16 mouse cellular contexts compared by ENCODE assay signal in genomic region chr7:72215563-72216215, GRCm38 (mm10).
DNase-seq lines count a peak whose midpoint lies in the region; ATAC-seq and TF ChIP-seq lines count a peak whose summit lies in the region.
"Had no signal": no experiment of that assay in that cellular context is flagged by ENCODE, and none has a peak within 500 bp of the region (broad histone marks: within the 10 kb centered on the region; RNA-seq: fewer than 3 reads in every experiment).

No protein-coding gene starts in this region.

- H3K4me1 ChIP-seq in kidney, embryonic 14.5 days (ENCODE audit: control insufficient read depth, insufficient read depth, low read length) = peaks cover 8% of the 10 kb centered on the region; the same call in 1 of the 2 replicates
- peaks cover 3% of the 10 kb centered on the region; the same call in 1 of the 2 replicates for H3K4me1 ChIP-seq in lung, embryonic 14.5 days (ENCODE audit: insufficient read depth)
- 0 out of 2 replicates have a peak, but pooled peaks cover 4% of the 10 kb centered on the region for H3K4me1 ChIP-seq in embryonic facial prominence, embryonic 14.5 days (ENCODE audit: control insufficient read depth, insufficient read depth, low read length)
- H3K4me1 ChIP-seq: embryonic facial prominence, embryonic 12.5 days; forebrain, embryonic 10.5 days; heart, embryonic 10.5 days; liver, embryonic 13.5 days had no signal

- DNase-seq in kidney, postnatal 36 days = no peak
- DNase-seq in lung, embryonic 14.5 days = peak; percentile 93
- DNase-seq in lung, adult 18-20 months = no peak
- peak; percentile 59 for DNase-seq in embryonic facial prominence, embryonic 14.5 days (ENCODE audit: low spot score)
- DNase-seq in mesoderm, embryonic 11.5 days (ENCODE audit: low read depth, low spot score) = peak; percentile 69
- DNase-seq in left cerebral cortex, adult 11 months (ENCODE audit: low spot score) = no peak
- DNase-seq in urinary bladder, postnatal 36 days (ENCODE audit: low spot score in 2 of 2) = no peak
- DNase-seq: cerebellum, adult 9-11 months; gastrocnemius, postnatal 25 days; heart, postnatal 14 days; liver, embryonic 13.5 days had no signal

- no peaks in the 10 kb centered on the region for H3K9me3 ChIP-seq in kidney, embryonic 14.5 days (ENCODE audit: control insufficient read depth, low read length)
- H3K9me3 ChIP-seq in lung, embryonic 14.5 days (ENCODE audit: low read depth, low read length) = no peaks in the 10 kb centered on the region
- H3K9me3 ChIP-seq in embryonic facial prominence, embryonic 14.5 days (ENCODE audit: control insufficient read depth, low read length) = no peaks in the 10 kb centered on the region
- H3K9me3 ChIP-seq: embryonic facial prominence, embryonic 12.5 days; forebrain, embryonic 10.5 days; heart, embryonic 10.5 days; liver, embryonic 13.5 days had no signal

- H3K27me3 ChIP-seq in kidney, embryonic 14.5 days (ENCODE audit: control insufficient read depth, insufficient read depth, low read length) = no peaks in the 10 kb centered on the region
- no peaks in the 10 kb centered on the region for H3K27me3 ChIP-seq in lung, embryonic 14.5 days (ENCODE audit: insufficient read depth, low read length)
- H3K27me3 ChIP-seq in embryonic facial prominence, embryonic 14.5 days (replicated peaks; ENCODE audit: control insufficient read depth, insufficient read depth, low read length) = no peaks in the 10 kb centered on the region
- H3K27me3 ChIP-seq: embryonic facial prominence, embryonic 12.5 days; liver, embryonic 13.5 days had no signal

- no peaks in the 10 kb centered on the region for H3K36me3 ChIP-seq in kidney, embryonic 14.5 days (ENCODE audit: control insufficient read depth, insufficient read depth, low read length)
- no peaks in the 10 kb centered on the region for H3K36me3 ChIP-seq in lung, embryonic 14.5 days (ENCODE audit: insufficient read depth)
- H3K36me3 ChIP-seq in embryonic facial prominence, embryonic 14.5 days (ENCODE audit: control insufficient read depth, insufficient read depth, low read length) = no peaks in the 10 kb centered on the region
- H3K36me3 ChIP-seq: embryonic facial prominence, embryonic 12.5 days; forebrain, embryonic 10.5 days; heart, embryonic 10.5 days; liver, embryonic 13.5 days had no signal

- ATAC-seq in kidney, embryonic 14.5 days (ENCODE audit: low FRiP score, low TSS enrichment) = peak; percentile 90
- peak; percentile 97 for ATAC-seq in lung, embryonic 14.5 days (ENCODE audit: insufficient read depth)
- no peak for ATAC-seq in embryonic facial prominence, embryonic 14.5 days (ENCODE audit: low read depth)
- ATAC-seq: hindbrain, embryonic 16.5 days had no signal

- WGBS in kidney, embryonic 14.5 days = 37% methylated on average over 5 of the region's 5 CpGs
- 34% methylated on average over 5 of the region's 5 CpGs for WGBS in lung, embryonic 14.5 days
- WGBS in embryonic facial prominence, embryonic 14.5 days = 45% methylated on average over 5 of the region's 5 CpGs

- H3K27ac ChIP-seq in kidney, embryonic 14.5 days (ENCODE audit: low read depth, low read length) = peak overlapping the region; percentile 73; the same call in 1 of the 2 replicates
- peak overlapping the region; percentile 52; the same call in 1 of the 2 replicates for H3K27ac ChIP-seq in lung, embryonic 14.5 days (ENCODE audit: low read depth)
- H3K27ac ChIP-seq in embryonic facial prominence, embryonic 14.5 days (replicated peaks; ENCODE audit: low read depth, low read length) = no peak overlapping the region
- H3K27ac ChIP-seq: embryonic facial prominence, embryonic 12.5 days; forebrain, embryonic 10.5 days; heart, embryonic 10.5 days; liver, embryonic 13.5 days had no signal

- H3K4me3 ChIP-seq in kidney, embryonic 14.5 days (ENCODE audit: low read length) = no peak overlapping the region
- H3K4me3 ChIP-seq in lung, embryonic 14.5 days (ENCODE audit: low read depth, low read length) = no peak overlapping the region
- H3K4me3 ChIP-seq in embryonic facial prominence, embryonic 14.5 days (ENCODE audit: low read depth, low read length) = no peak overlapping the region
- H3K4me3 ChIP-seq: embryonic facial prominence, embryonic 12.5 days; forebrain, embryonic 10.5 days; heart, embryonic 10.5 days; liver, embryonic 13.5 days had no signal

- TF ChIP-seq CTCF in lung, embryonic 14.5 days (IDR thresholded peaks at IDR 0.05; ENCODE audit: low read depth) = no peak

- H3K9ac ChIP-seq in kidney, embryonic 14.5 days (ENCODE audit: low read depth, low read length) = no peak overlapping the region
- no peak overlapping the region for H3K9ac ChIP-seq in lung, embryonic 14.5 days
- no peak overlapping the region for H3K9ac ChIP-seq in embryonic facial prominence, embryonic 14.5 days (ENCODE audit: low read depth, low read length)
- H3K9ac ChIP-seq: embryonic facial prominence, embryonic 12.5 days; liver, embryonic 13.5 days had no signal

- H3K4me2 ChIP-seq in kidney, embryonic 14.5 days (replicated peaks; ENCODE audit: low read depth, low read length) = no peak overlapping the region
- no peak overlapping the region for H3K4me2 ChIP-seq in lung, embryonic 14.5 days
- no peak overlapping the region for H3K4me2 ChIP-seq in embryonic facial prominence, embryonic 14.5 days (ENCODE audit: low read depth, low read length)
- H3K4me2 ChIP-seq: embryonic facial prominence, embryonic 12.5 days; liver, embryonic 13.5 days had no signal

Comparison
In these comparisons a context has a peak if more than half of its experiments do, and no peak if none do; other contexts are left out.
1. DNase-seq: peak in lung, embryonic 14.5 days (single experiment), embryonic facial prominence, embryonic 14.5 days (single experiment) and mesoderm, embryonic 11.5 days (single experiment); none in kidney, postnatal 36 days (0 of 2), lung, adult 18-20 months (0 of 2), left cerebral cortex, adult 11 months (single experiment) and urinary bladder, postnatal 36 days (0 of 2).